Mouse (Mus musculus): ENCODE measurements at regions not wholly inside any gene's neighbourhood (a gene's known extent, or its start where the extent isn't known, plus 50 kb on each side); places are given as distances from the start of the nearest gene placed in this dataset.

- no peak for TF ChIP-seq CTCF (IDR thresholded peaks at IDR 0.05; ENCODE audit: low read depth, low read length)
- no peak for TF ChIP-seq POLR2A (IDR thresholded peaks at IDR 0.05; ENCODE audit: borderline replicate concordance, low read depth, low read length)
Measured at GRCm38 (mm10) chr5:102334442-102335197, 146.6 kb upstream of the Arhgap24 start.

GRCm38 (mm10) chr5:102366481-102366880 lies 114.7 kb upstream of the Arhgap24 start:
- H3K4me1 ChIP-seq (ENCODE audit: control insufficient read depth, insufficient read depth, low read length): no peaks in the 10 kb centered on the region
- no peak overlapping the region for H3K4me3 ChIP-seq (ENCODE audit: insufficient read depth, low read length)
- H3K27ac ChIP-seq (ENCODE audit: insufficient read depth, low read depth, low read length): no peak overlapping the region
- no peak for TF ChIP-seq POLR2A (IDR thresholded peaks at IDR 0.05; ENCODE audit: borderline replicate concordance, low read depth, low read length)
- no peak for TF ChIP-seq CTCF (IDR thresholded peaks at IDR 0.05; ENCODE audit: low read depth, low read length)

More at GRCm38 (mm10) chr5:102334442-102335197, 146.6 kb upstream of the Arhgap24 start:
- H3K27ac ChIP-seq (ENCODE audit: insufficient read depth, low read depth, low read length): no peak overlapping the region
- H3K4me1 ChIP-seq (ENCODE audit: control insufficient read depth, insufficient read depth, low read length): no peaks in the 10 kb centered on the region
- no peak overlapping the region for H3K4me3 ChIP-seq (ENCODE audit: insufficient read depth, low read length)

DNA sequence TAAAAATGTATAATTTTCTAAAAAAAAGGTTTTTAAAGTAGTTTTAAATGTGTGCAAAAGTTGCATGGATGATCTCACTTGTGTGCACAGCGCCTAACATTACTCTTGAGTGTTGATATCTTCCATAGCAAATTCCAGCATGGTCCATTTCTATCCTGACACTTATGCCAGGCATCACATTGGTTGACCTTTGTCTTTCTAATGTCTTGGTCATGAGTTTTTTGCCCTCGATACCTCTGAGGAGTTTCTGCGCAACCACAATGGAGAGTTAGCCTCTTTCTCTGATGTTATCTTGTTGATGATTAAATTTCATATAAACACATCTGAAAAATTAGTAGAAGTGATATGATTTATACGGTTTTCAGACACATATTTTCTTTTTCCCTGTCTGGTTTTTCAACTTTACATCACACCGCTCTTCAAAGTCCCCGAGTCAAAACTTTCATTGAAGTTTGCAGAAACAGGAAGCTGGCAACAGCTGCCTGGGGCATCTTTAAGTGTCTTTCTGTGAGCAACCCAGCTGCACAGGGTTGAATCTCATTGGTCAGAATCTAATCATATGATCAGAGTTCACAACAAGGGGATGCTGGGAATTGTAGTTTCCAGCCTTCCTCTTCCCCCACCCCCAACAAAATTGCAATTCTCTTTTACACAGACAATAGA lies 107.8 kb upstream of the Arhgap24 start:
- H3K4me1 ChIP-seq (ENCODE audit: control insufficient read depth, insufficient read depth, low read length): no peaks in the 10 kb centered on the region
- TF ChIP-seq POLR2A (IDR thresholded peaks at IDR 0.05; ENCODE audit: borderline replicate concordance, low read depth, low read length) (no peak), CTCF (IDR thresholded peaks at IDR 0.05; ENCODE audit: low read depth, low read length) (no peak)
- H3K4me3 ChIP-seq (ENCODE audit: insufficient read depth, low read length): no peak overlapping the region
- no peak overlapping the region for H3K27ac ChIP-seq (ENCODE audit: insufficient read depth, low read depth, low read length)

GRCm38 (mm10) chr5:102373972-102374755 lies 107.0 kb upstream of the Arhgap24 start:
- TF ChIP-seq POLR2A (IDR thresholded peaks at IDR 0.05; ENCODE audit: borderline replicate concordance, low read depth, low read length) (no peak), CTCF (IDR thresholded peaks at IDR 0.05; ENCODE audit: low read depth, low read length) (no peak)
- Histone ChIP-seq H3K4me1 (ENCODE audit: control insufficient read depth, insufficient read depth, low read length) (no peaks in the 10 kb centered on the region), H3K4me3 (ENCODE audit: insufficient read depth, low read length) (no peak overlapping the region), H3K27ac (ENCODE audit: insufficient read depth, low read depth, low read length) (no peak overlapping the region)

- TF ChIP-seq CTCF (IDR thresholded peaks at IDR 0.05; ENCODE audit: low read depth, low read length) (no peak), POLR2A (IDR thresholded peaks at IDR 0.05; ENCODE audit: borderline replicate concordance, low read depth, low read length) (no peak)
- Histone ChIP-seq H3K27ac (ENCODE audit: insufficient read depth, low read depth, low read length) (no peak overlapping the region), H3K4me1 (ENCODE audit: control insufficient read depth, insufficient read depth, low read length) (no peaks in the 10 kb centered on the region), H3K4me3 (ENCODE audit: insufficient read depth, low read length) (no peak overlapping the region)
Measured at GRCm38 (mm10) chr5:102375339-102375738, 105.9 kb upstream of the Arhgap24 start.

DNA sequence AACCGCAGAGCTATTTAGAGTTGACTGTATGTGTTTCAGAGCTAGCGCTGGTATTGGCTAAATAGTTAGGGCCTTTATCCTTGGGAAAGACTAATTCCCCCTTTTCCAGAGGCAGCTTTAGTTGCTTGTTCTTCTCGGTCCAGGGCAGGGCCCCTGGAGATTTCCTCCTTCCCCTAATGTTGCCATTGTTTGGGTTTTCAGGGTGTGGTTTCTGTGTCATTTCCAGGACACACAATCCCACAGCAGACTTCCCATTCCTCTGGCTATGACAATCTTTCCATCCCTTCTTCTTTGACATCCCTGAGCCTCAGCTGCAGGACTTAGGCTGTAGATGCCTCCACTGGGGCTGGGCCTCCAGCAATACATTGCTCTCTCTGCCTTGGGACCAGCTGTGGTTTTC lies 87.2 kb upstream of the Arhgap24 start:
- no peak overlapping the region for H3K4me3 ChIP-seq (ENCODE audit: insufficient read depth, low read length)
- H3K4me1 ChIP-seq (ENCODE audit: control insufficient read depth, insufficient read depth, low read length): no peaks in the 10 kb centered on the region
- no peak overlapping the region for H3K27ac ChIP-seq (ENCODE audit: insufficient read depth, low read depth, low read length)
- TF ChIP-seq POLR2A (IDR thresholded peaks at IDR 0.05; ENCODE audit: borderline replicate concordance, low read depth, low read length): no peak
- no peak for TF ChIP-seq CTCF (IDR thresholded peaks at IDR 0.05; ENCODE audit: low read depth, low read length)

GRCm38 (mm10) chr5:102395608-102396146 lies 85.5 kb upstream of the Arhgap24 start:
- TF ChIP-seq CTCF (IDR thresholded peaks at IDR 0.05; ENCODE audit: low read depth, low read length) (no peak), POLR2A (IDR thresholded peaks at IDR 0.05; ENCODE audit: borderline replicate concordance, low read depth, low read length) (no peak)
- H3K4me1 ChIP-seq (ENCODE audit: control insufficient read depth, insufficient read depth, low read length): no peaks in the 10 kb centered on the region
- no peak overlapping the region for H3K4me3 ChIP-seq (ENCODE audit: insufficient read depth, low read length)
- no peak overlapping the region for H3K27ac ChIP-seq (ENCODE audit: insufficient read depth, low read depth, low read length)

- Histone ChIP-seq H3K4me3 (ENCODE audit: insufficient read depth, low read length) (no peak overlapping the region), H3K4me1 (ENCODE audit: control insufficient read depth, insufficient read depth, low read length) (no peaks in the 10 kb centered on the region), H3K27ac (ENCODE audit: insufficient read depth, low read depth, low read length) (no peak overlapping the region)
- TF ChIP-seq POLR2A (IDR thresholded peaks at IDR 0.05; ENCODE audit: borderline replicate concordance, low read depth, low read length) (no peak), CTCF (IDR thresholded peaks at IDR 0.05; ENCODE audit: low read depth, low read length) (no peak)
Measured at GRCm38 (mm10) chr5:102399006-102399405, 82.2 kb upstream of the Arhgap24 start.

- no peak overlapping the region for H3K27ac ChIP-seq (ENCODE audit: insufficient read depth, low read depth, low read length)
- no peak for TF ChIP-seq POLR2A (IDR thresholded peaks at IDR 0.05; ENCODE audit: borderline replicate concordance, low read depth, low read length)
- TF ChIP-seq CTCF (IDR thresholded peaks at IDR 0.05; ENCODE audit: low read depth, low read length): no peak
- no peak overlapping the region for H3K4me3 ChIP-seq (ENCODE audit: insufficient read depth, low read length)
- no peaks in the 10 kb centered on the region for H3K4me1 ChIP-seq (ENCODE audit: control insufficient read depth, insufficient read depth, low read length)
Measured at GRCm38 (mm10) chr5:102417642-102418041, 63.5 kb upstream of the Arhgap24 start.

Data from bone marrow macrophage, adult 2 months (primary cell).